ENCODE assay signal across 25 mouse cellular contexts in genomic region chr5:35011156-35011923, GRCm38 (mm10). TPM values are rescaled to one million over a fixed set of nuclear protein-coding genes. Genes with fewer than 3 reads are reported as not detected.
DNase-seq lines count a peak whose midpoint lies in the region; ATAC-seq and TF ChIP-seq lines count a peak whose summit lies in the region.
"Had no signal": no experiment of that assay in that cellular context is flagged by ENCODE, and none has a peak within 500 bp of the region (broad histone marks: within the 10 kb centered on the region; RNA-seq: fewer than 3 reads in every experiment).

No protein-coding gene starts in this region.

- H3K4me3 ChIP-seq in heart, adult 2 months = no peak overlapping the region
- no peak overlapping the region for H3K4me3 ChIP-seq in heart, embryonic 10.5 days
- H3K4me3 ChIP-seq in midbrain, postnatal 0 days (ENCODE audit: low read depth, low read length) = no peak overlapping the region
- no peak overlapping the region for H3K4me3 ChIP-seq in midbrain, embryonic 11.5 days (ENCODE audit: low read depth, low read length)
- H3K4me3 ChIP-seq: embryonic facial prominence, embryonic 12.5 days; embryonic facial prominence, embryonic 15.5 days; forebrain, embryonic 12.5 days; hindbrain, embryonic 12.5 days; hindbrain, embryonic 15.5 days had no signal

- no peak for ATAC-seq in midbrain, postnatal 0 days (ENCODE audit: low FRiP score)
- no peak for ATAC-seq in midbrain, embryonic 11.5 days (ENCODE audit: low FRiP score)
- ATAC-seq: activated CD4-positive, CD25-positive, alpha-beta regulatory T cell, adult 4 months; forebrain, embryonic 16.5 days; inflammation-experienced regulatory T-cells, adult 6 months; intestine, embryonic 16.5 days had no signal

- peak; percentile 36 for DNase-seq in adrenal gland, postnatal 10 days
- no peak for DNase-seq in adrenal gland, adult 8-10 months
- no peak for DNase-seq in heart, adult 2 months
- no peak for DNase-seq in heart, embryonic 10.5 days (ENCODE audit: low spot score)
- DNase-seq in midbrain, postnatal 0 days (ENCODE audit: low spot score) = peak; percentile 52
- no peak for DNase-seq in midbrain, embryonic 11.5 days (ENCODE audit: low spot score, missing footprints)
- peak; percentile 96 for DNase-seq in fat pad, adult 2 months (ENCODE audit: extremely low read depth, low read depth, low spot score)
- DNase-seq in layer of hippocampus, adult 11-12 months (ENCODE audit: low spot score) = no peak
- DNase-seq: adrenal gland, postnatal 25 days; cerebellum, adult 2 months; cerebellum, postnatal 25 days; gastrocnemius, postnatal 14 days; kidney, adult 18-20 months had no signal

- WGBS in heart, adult 2 months = 87% methylated on average over 6 of the region's 6 CpGs
- WGBS in heart, embryonic 10.5 days = 94% methylated on average over 6 of the region's 6 CpGs
- 82% methylated on average over 6 of the region's 6 CpGs for WGBS in midbrain, postnatal 0 days
- WGBS in midbrain, embryonic 11.5 days = 97% methylated on average over 6 of the region's 6 CpGs

- no peaks in the 10 kb centered on the region for H3K27me3 ChIP-seq in heart, adult 2 months (ENCODE audit: control insufficient read depth, insufficient read depth, low read length)
- no peaks in the 10 kb centered on the region for H3K27me3 ChIP-seq in heart, embryonic 10.5 days (ENCODE audit: insufficient read depth, poor library complexity, severe bottlenecking)
- no peaks in the 10 kb centered on the region for H3K27me3 ChIP-seq in midbrain, postnatal 0 days (ENCODE audit: insufficient read depth, low read length)
- no peaks in the 10 kb centered on the region for H3K27me3 ChIP-seq in midbrain, embryonic 11.5 days (ENCODE audit: control insufficient read depth, insufficient read depth, low read length)
- H3K27me3 ChIP-seq: embryonic facial prominence, embryonic 12.5 days; embryonic facial prominence, embryonic 15.5 days; forebrain, embryonic 12.5 days; hindbrain, embryonic 12.5 days; hindbrain, embryonic 15.5 days had no signal

- no peak for TF ChIP-seq POLR2A in heart, adult 2 months (IDR thresholded peaks at IDR 0.05; ENCODE audit: insufficient read depth, low read depth, low read length)

- H3K4me2 ChIP-seq in midbrain, postnatal 0 days (ENCODE audit: low read depth, low read length, poor library complexity, severe bottlenecking) = no peak overlapping the region
- no peak overlapping the region for H3K4me2 ChIP-seq in midbrain, embryonic 11.5 days
- H3K4me2 ChIP-seq: embryonic facial prominence, embryonic 12.5 days; embryonic facial prominence, embryonic 15.5 days; forebrain, embryonic 12.5 days; heart, embryonic 11.5 days; hindbrain, embryonic 12.5 days; hindbrain, embryonic 15.5 days had no signal

- no peak overlapping the region for H3K9ac ChIP-seq in heart, adult 2 months (ENCODE audit: low read depth, low read length)
- H3K9ac ChIP-seq in midbrain, postnatal 0 days (replicated peaks; ENCODE audit: low read length, poor library complexity, severe bottlenecking) = no peak overlapping the region
- no peak overlapping the region for H3K9ac ChIP-seq in midbrain, embryonic 11.5 days (ENCODE audit: low read length)
- H3K9ac ChIP-seq: embryonic facial prominence, embryonic 12.5 days; embryonic facial prominence, embryonic 15.5 days; forebrain, embryonic 12.5 days; hindbrain, embryonic 12.5 days; hindbrain, embryonic 15.5 days had no signal

- H3K79me2 ChIP-seq in heart, adult 2 months (replicated peaks; ENCODE audit: control insufficient read depth, insufficient read depth, low read length) = no peaks in the 10 kb centered on the region

- no peak for TF ChIP-seq EP300 in heart, adult 2 months (IDR thresholded peaks at IDR 0.05; ENCODE audit: insufficient read depth, low read depth, low read length)

- H3K27ac ChIP-seq in heart, adult 2 months = peak overlapping the region; percentile 65
- H3K27ac ChIP-seq in heart, embryonic 10.5 days = no peak overlapping the region
- no peak overlapping the region for H3K27ac ChIP-seq in midbrain, postnatal 0 days (ENCODE audit: low read depth, low read length)
- H3K27ac ChIP-seq in midbrain, embryonic 11.5 days (ENCODE audit: low read depth, low read length) = no peak overlapping the region
- H3K27ac ChIP-seq: embryonic facial prominence, embryonic 12.5 days; embryonic facial prominence, embryonic 15.5 days; forebrain, embryonic 12.5 days; hindbrain, embryonic 12.5 days; hindbrain, embryonic 15.5 days had no signal

- H3K36me3 ChIP-seq in heart, adult 2 months (ENCODE audit: control insufficient read depth, insufficient read depth, low read length) = 0 out of 2 replicates have a peak, but pooled peaks cover 3% of the 10 kb centered on the region
- peaks cover 20% of the 10 kb centered on the region for H3K36me3 ChIP-seq in heart, embryonic 10.5 days
- H3K36me3 ChIP-seq in midbrain, postnatal 0 days (ENCODE audit: insufficient read depth, low read length) = peaks cover 3% of the 10 kb centered on the region; the same call in 1 of the 2 replicates
- no peaks in the 10 kb centered on the region for H3K36me3 ChIP-seq in midbrain, embryonic 11.5 days (ENCODE audit: control insufficient read depth, insufficient read depth, low read length)
- H3K36me3 ChIP-seq: hindbrain, embryonic 15.5 days had no signal

- H3K4me1 ChIP-seq in heart, adult 2 months (ENCODE audit: control insufficient read depth, insufficient read depth, low read length) = peaks cover 2% of the 10 kb centered on the region
- H3K4me1 ChIP-seq in heart, embryonic 10.5 days = peaks cover 7% of the 10 kb centered on the region; the same call in 1 of the 2 replicates
- H3K4me1 ChIP-seq in midbrain, postnatal 0 days (ENCODE audit: insufficient read depth, low read length) = peaks cover 10% of the 10 kb centered on the region; the same call in 1 of the 2 replicates
- peaks cover 8% of the 10 kb centered on the region for H3K4me1 ChIP-seq in midbrain, embryonic 11.5 days (ENCODE audit: control insufficient read depth, insufficient read depth, low read length)
- H3K4me1 ChIP-seq: embryonic facial prominence, embryonic 12.5 days had no signal

- H3K9me3 ChIP-seq in heart, embryonic 10.5 days = no peaks in the 10 kb centered on the region
- H3K9me3 ChIP-seq in midbrain, postnatal 0 days (ENCODE audit: low read length) = no peaks in the 10 kb centered on the region
- no peaks in the 10 kb centered on the region for H3K9me3 ChIP-seq in midbrain, embryonic 11.5 days (ENCODE audit: control insufficient read depth, low read length)
- H3K9me3 ChIP-seq: embryonic facial prominence, embryonic 12.5 days; embryonic facial prominence, embryonic 15.5 days; forebrain, embryonic 12.5 days; hindbrain, embryonic 12.5 days; hindbrain, embryonic 15.5 days had no signal

- intact Hi-C loops in heart, adult 2 months (cut with DNase I) = no loop called here

- no peak for TF ChIP-seq CTCF in heart, adult 2 months (IDR thresholded peaks at IDR 0.05)
- no peak for TF ChIP-seq CTCF in midbrain, postnatal 0 days (IDR thresholded peaks at IDR 0.05)

RNA-seq across cellular contexts. Expression of gene Hgfac, which starts 30.0 kb away (rescaled TPM):
- total RNA-seq in adrenal gland, postnatal 10 days (2021) = 10 to 100 TPM; 41.3 to 90.3 TPM
- 1 to 10 TPM in 1 of 4 experiments, under 1 TPM in 3; 0.30 to 1.7 (median 0.72) TPM for total RNA-seq in adrenal gland, adult 8-10 months (2022)
- total RNA-seq in heart, adult 2 months (2021) = under 1 TPM; 0.47 to 0.96 TPM
- polyA plus RNA-seq in heart, adult 2 months (2012; rRNA removed) = 0.94 and 1.3 TPM in 2 replicates
- 0.26 and 5.0 TPM in 2 replicates for polyA plus RNA-seq in heart, embryonic 10.5 days (2016; fragmentation: Nextera tagmentation; extraction: Ambion mirVana)
- total RNA-seq in midbrain, postnatal 0 days (2014; rRNA removed) = 0.11 and 0.71 TPM in 2 replicates
- 0.23 TPM in 1 of 2 replicates, not detected in the other for polyA plus RNA-seq in midbrain, postnatal 0 days (2015; fragmentation: Nextera tagmentation; extraction: Ambion mirVana)
- polyA plus RNA-seq in midbrain, embryonic 11.5 days (2014; fragmentation: Nextera tagmentation; extraction: Ambion mirVana) = 0.26 and 0.69 TPM in 2 replicates

RNA-seq across cellular contexts. Expression of gene Dok7, which starts 45.2 kb away (rescaled TPM):
- total RNA-seq in adrenal gland, postnatal 10 days (2021) = 10 to 100 TPM in 1 of 2 experiments, 1 to 10 TPM in 1; 9.3 to 12.1 TPM
- total RNA-seq in adrenal gland, adult 8-10 months (2022) = 10 to 100 TPM in 2 of 4 experiments, 1 to 10 TPM in 2; 4.5 to 25.5 (median 15.6) TPM
- total RNA-seq in heart, adult 2 months (2021) = 10 to 100 TPM; 34.9 to 35.6 TPM
- polyA plus RNA-seq in heart, adult 2 months (2012; rRNA removed) = 23.8 and 25.4 TPM in 2 replicates
- 2.3 and 4.4 TPM in 2 replicates for polyA plus RNA-seq in heart, embryonic 10.5 days (2016; fragmentation: Nextera tagmentation; extraction: Ambion mirVana)
- 22.1 and 25.1 TPM in 2 replicates for total RNA-seq in midbrain, postnatal 0 days (2014; rRNA removed)
- 10.8 and 11.1 TPM in 2 replicates for polyA plus RNA-seq in midbrain, postnatal 0 days (2015; fragmentation: Nextera tagmentation; extraction: Ambion mirVana)
- polyA plus RNA-seq in midbrain, embryonic 11.5 days (2014; fragmentation: Nextera tagmentation; extraction: Ambion mirVana) = 0.10 TPM in 1 of 2 replicates, not detected in the other
- total RNA-seq: common myeloid progenitor, adult 5-6 weeks; hematopoietic stem cell, adult 5-6 weeks had no signal
- polyA plus RNA-seq: activated CD4-positive, CD25-positive, alpha-beta regulatory T cell, adult 4 months had no signal

Comparison
In these comparisons a context has a peak if more than half of its experiments do, and no peak if none do; other contexts are left out.
1. DNase-seq: peak in adrenal gland, postnatal 10 days (single experiment), midbrain, postnatal 0 days (single experiment) and fat pad, adult 2 months (single experiment); none in adrenal gland, adult 8-10 months (single experiment), heart, adult 2 months (0 of 2), heart, embryonic 10.5 days (single experiment), midbrain, embryonic 11.5 days (single experiment) and layer of hippocampus, adult 11-12 months (single experiment).
2. RNA of gene Hgfac, which starts 30.0 kb away (total RNA-seq): 41.3 to 90.3 TPM in adrenal gland, postnatal 10 days; 0.47 to 0.96 TPM in heart, adult 2 months, 0.30 to 1.7 TPM in adrenal gland, adult 8-10 months and 0.11 to 0.71 TPM in midbrain, postnatal 0 days; every median in the first group is over 10 times any median in the second.